Mouse (Mus musculus) heart, embryonic 14.5 days (tissue): Measurements from ENCODE around the gene Def8. TPM values are rescaled to one million over a fixed set of nuclear protein-coding genes. Genes with fewer than 3 reads are reported as not detected.

Experiments
- polyA plus RNA-seq: library from polyadenylated mRNA; unstranded; fragments of >200 nt; fragmentation: Nextera tagmentation; extraction: Ambion mirVana; gene quantifications from 2 replicates; pipeline ENCODE4 v1.2.1, GENCODE M21; 2014

Gene Def8
- polyA plus RNA-seq, 1 experiment from 2014 or later: 31.7 TPM

Other genes starting within 250 kb of the Def8 start
- 4.0 and 4.2 TPM in 2 replicates for gene Dpep1, start 237.3 kb upstream of the Def8 start, polyA plus RNA-seq
- 71.2 and 77.7 TPM in 2 replicates for gene Chmp1a, start 210.8 kb upstream of the Def8 start, polyA plus RNA-seq
- 3.7 TPM in 2 replicates for gene Spata33, start 210.7 kb upstream of the Def8 start, polyA plus RNA-seq
- gene Cdk10, start 198.7 kb upstream of the Def8 start, polyA plus RNA-seq: 17.1 and 20.7 TPM in 2 replicates
- 1.9 and 2.8 TPM in 2 replicates for gene Spata2l, start 187.3 kb upstream of the Def8 start, polyA plus RNA-seq
- gene Zfp276, start 169.3 kb upstream of the Def8 start, polyA plus RNA-seq: 13.0 and 15.5 TPM in 2 replicates
- 20.5 and 21.1 TPM in 2 replicates for gene Vps9d1, start 169.2 kb upstream of the Def8 start, polyA plus RNA-seq
- 16.5 and 19.4 TPM in 2 replicates for gene Fanca, start 105.0 kb upstream of the Def8 start, polyA plus RNA-seq
- gene Spire2, start 90.8 kb upstream of the Def8 start, polyA plus RNA-seq: 0.77 and 0.85 TPM in 2 replicates
- 149 and 163 TPM in 2 replicates for gene Tcf25, start 49.8 kb upstream of the Def8 start, polyA plus RNA-seq
- 0.07 TPM in 1 of 2 replicates, not detected in the other for gene Mc1r, start 16.4 kb upstream of the Def8 start, polyA plus RNA-seq
- 1.5 and 6.1 TPM in 2 replicates for gene Tubb3, start 12.1 kb upstream of the Def8 start, polyA plus RNA-seq
- 27.0 and 29.9 TPM in 2 replicates for gene Afg3l1, start 54.4 kb downstream of the Def8 start, polyA plus RNA-seq
- 1.0 and 1.1 TPM in 2 replicates for gene Dbndd1, start 91.9 kb downstream of the Def8 start, polyA plus RNA-seq
- 13.6 and 13.9 TPM in 2 replicates for gene Gas8, start 95.3 kb downstream of the Def8 start, polyA plus RNA-seq
- 10.0 and 11.4 TPM in 2 replicates for gene Rhou, start 230.4 kb downstream of the Def8 start, polyA plus RNA-seq